Mouse (Mus musculus): ENCODE measurements around the gene Bhlha9. TPM values are rescaled to one million over a fixed set of nuclear protein-coding genes. Genes with fewer than 3 reads are reported as not detected.
"Not testable (repeated sequence)": the region's sequence is repeated elsewhere in the genome, so short reads cannot be mapped to it uniquely, and the experiment has no call there.

Bhlha9 gene
- polyA plus RNA-seq, 2 experiments from 2014 or later: not detected

DNA sequence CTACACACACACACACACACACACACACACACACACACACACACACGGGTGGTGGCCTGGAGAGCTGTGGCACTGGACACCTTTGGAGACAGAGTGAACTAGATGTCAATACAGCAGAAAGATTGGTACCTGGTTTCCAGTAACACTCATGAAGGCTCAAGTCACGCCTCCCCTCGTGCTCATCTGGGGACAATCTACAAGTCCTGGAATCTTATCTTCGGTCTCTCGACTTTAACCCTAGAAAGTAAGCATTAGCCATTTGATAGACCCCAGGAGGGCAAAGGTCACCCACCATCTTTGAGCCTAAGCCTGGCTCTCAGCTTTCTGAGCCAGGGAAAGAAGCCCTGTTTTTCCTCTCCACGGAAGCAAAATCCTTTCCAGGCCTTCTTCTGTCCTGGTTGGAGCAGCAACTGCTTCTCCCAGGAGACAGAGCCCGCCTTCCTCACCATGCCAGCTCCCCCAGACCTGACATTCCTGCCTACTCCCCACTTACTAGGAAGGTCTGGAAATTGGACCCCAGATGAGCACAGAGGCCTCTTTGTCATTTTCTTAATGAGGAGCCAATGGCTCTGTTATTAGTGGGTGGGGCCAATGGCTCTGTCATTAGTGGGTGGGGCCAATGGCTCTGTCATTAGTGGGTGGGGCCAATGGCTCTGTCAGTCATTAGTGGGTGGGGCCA is 10.3 kb upstream of the Bhlha9 start:
- no peak for ATAC-seq

DNA sequence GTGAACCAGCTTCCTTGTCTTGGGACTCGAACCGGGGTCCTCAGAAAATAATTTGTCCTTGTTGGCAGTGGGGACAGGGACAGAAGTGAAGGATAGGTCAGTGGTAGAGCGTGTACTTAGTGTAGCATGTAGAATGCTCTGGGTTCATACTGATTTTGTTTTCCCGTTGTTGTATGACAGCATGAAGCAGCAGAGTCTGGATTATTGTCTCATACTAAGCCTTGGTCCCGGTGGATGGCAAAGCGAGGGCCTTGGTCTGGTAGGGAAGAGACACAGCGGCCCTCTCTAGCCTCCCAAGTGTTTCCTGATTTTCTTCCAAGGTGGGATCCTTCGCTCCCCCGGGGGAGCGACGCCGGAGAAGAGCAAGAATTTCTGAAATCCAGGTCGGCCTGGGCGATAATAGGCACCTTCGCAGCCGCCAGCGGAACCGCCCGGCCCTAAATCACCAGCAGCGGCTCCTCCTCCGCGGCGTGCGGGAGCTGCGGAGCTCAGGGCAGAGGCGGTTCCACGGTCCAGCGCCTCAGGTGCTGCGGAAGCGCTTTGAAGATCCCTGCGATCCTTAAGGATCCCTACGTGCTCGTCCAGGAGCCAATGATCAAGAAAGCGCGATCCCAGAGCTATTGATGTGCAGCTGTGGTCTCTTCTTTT is 6.1 kb upstream of the Bhlha9 start:
- ATAC-seq: no peak

DNA sequence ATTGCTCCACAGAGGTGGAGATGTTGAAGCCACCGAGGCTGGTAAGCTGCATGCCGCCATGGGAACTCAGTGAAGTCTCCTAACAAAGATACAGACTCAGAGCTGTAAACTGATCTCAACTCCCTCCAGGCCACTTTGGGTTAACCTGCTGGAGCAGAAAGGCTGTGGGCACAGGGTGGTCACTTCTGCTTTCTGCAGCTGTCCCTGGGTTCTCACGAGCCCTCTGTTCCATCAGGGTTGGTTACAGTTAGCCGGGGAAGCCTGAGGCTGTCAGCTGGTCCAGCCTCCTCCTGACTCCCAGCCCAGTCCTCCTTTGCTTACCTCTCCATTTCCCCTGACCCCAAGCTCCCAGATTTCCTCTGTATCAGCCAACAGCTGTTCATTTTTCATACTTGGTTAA is 4.5 kb upstream of the Bhlha9 start:
- no peak for ATAC-seq

DNA sequence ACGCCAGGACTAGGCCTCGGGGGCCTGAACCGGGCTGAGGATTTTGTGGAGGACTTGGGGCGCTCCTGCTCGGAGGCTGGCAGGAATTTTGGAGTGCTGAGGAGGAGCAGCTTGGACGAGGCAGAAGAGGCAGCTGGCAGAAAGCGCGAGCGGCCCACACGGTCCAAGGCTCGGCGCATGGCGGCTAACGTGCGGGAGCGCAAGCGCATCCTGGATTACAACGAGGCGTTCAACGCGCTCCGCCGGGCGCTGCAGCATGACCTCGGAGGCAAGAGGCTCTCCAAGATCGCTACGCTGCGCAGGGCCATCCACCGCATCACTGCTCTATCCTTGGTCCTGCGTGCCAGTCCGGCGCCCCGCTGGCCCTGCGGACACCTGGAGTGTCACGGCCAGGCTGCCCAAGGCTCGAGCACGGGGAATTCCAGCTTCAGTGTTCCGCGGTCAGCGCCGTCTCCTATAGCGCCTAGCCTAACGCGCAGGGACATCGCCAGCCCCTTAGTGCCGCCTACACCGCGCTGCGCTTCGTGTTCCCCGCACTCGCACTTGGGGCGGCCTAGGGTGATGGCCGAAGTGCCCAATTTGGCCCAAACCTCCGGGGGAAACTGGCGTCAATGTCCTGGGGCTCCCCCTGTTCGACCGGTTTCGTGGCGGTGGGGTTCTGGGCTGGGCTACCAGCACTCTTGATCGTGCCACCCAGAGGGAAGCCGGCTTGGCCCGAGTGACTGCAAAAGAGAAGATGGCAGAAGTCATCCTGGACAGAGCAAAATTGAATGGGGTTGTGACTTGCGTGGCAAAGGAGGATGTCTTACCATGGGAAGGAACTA is 503 bp downstream of the Bhlha9 start:
- no peak for ATAC-seq

DNA sequence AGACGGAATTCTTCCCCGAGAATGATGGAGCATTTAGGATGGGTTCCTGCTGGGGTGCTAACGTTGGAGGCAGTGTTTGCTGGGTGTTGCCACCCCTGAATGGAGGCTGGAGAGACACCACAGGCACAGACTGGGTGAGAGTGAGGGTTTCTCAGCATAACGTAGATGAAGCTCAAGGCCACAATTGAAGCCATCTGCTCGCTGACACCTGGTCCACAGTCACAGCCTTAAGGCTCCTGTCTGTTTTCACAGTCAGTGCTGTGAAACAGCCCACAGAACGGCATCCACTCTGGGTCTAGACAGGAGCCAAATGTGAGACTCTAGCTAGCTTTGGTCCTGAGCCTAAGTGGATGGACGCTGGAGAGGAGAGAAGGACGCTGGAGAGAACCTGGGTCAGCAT is 1.9 kb downstream of the Bhlha9 start:
- ATAC-seq: no peak

DNA sequence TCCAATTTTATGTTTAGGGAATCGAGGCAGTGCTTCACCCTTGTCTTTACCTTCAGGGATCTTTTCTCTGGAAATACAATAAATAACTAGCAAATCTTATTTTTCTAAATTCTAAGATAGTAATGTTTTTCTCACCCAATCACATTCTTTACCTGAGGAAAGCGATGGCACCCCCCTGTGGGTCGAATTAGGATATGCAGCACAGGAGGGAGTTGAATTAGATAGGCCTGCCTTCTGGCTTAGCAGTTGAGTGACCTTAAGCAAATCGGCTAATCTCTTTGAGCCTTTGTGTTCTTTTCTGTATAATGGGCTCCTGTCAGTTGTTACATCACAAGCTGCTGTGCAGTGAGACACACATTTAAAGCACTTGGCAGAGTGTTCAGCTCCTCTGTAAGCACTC is 2.4 kb downstream of the Bhlha9 start:
- no peak for ATAC-seq

DNA sequence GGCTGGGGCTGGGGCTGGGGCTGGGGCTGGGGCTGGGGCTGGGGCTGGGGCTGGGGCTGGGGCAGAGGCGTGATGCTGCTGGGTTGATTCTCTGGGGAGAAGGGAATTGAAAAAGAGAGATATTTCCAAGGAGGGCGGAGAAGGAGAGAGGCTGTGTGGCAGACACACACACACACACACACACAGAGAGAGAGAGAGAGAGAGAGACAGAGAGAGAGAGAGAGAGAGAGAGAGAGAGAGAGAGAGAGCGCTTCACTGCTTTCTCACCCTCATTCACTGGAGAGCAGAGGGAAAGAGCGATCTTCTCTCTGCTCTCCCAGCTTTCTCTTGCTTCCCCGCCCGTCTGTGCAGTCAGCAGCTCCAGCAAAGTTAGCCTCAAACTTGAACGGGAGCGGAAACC is 7.2 kb downstream of the Bhlha9 start, which contains the start of gene Trarg1:
Trarg1 (plus strand) TSS at position 301 of the 400 bp plus-strand sequence.
- not testable (repeated sequence) for ATAC-seq

DNA sequence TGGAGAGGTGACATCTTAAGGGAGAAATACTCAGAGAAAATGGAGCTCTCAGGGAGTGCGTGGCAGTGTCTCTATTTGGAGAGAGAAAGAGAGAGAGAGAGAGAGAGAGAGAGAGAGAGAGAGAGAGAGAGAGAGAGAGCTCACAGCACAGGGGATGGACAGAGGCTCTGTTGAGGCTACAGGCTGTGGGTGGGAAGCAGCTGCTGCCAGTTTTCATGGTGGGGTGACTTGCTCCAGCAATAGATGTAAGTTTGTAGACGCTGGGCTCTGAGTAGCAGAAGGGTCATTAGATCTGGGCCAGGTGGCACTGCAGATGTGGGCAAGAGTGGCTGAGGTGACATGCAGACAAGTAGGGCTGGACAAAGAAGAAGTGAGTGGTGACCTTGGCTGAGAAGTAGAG is 13.3 kb downstream of the Bhlha9 start:
- no peak for ATAC-seq

DNA sequence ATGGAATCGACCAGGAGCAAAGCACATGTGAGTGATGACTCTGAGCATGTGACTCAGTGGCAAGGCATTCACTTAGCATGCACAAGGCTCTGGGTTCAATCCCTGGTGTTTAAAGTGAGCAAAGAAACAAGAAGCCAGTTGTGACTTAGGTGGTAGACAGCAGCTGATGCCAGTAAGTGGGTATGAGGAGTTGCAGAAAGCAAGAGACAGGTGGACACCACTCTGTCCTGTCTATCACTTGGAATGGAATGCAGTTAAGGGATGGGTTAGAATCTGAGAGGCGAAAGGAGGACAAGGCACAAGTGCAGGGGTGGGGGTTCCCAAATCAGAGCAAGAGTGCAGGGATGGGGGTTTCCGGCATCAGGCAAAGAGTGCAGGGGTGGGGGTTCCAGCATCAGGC is 19.8 kb downstream of the Bhlha9 start:
- ATAC-seq: no peak

DNA sequence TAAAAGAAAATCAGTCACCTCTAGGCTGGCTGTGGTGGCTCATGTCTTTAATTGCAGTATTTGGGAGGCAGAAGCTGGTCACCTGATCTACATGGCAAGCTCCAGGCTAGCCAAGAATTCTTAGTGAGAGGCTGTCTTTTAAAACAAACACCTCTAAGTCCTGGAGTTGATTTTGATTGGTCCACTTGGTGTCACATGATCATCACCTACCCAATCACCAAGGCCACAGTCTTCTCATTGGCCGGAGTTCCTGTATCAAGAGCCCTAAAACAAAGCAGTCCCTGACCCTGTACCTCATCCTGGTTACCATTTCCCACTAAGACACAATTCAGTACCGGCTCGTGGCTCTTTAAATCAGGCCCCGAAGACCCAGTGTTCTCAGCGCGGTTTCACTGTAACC is 23.5 kb downstream of the Bhlha9 start:
- ATAC-seq: no peak

DNA sequence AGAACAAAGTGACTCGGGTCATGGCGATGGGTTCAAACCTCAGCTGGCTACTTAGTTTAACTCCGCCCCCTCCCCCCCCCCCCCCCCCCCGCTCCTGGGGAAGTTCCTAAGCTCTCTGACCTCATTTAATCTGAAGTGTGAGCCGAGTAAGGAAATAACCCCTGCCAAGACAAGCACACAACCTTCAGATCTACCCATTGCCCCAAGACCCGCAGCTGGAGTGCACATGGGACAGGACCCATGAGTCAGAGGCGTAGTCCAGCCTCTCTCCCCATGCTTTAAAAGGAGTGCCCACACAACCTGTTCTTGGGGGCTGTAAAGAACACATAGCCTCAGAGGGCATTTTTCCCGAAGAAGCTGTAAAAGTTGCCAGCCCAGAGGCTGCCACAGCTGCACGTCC is 27.4 kb downstream of the Bhlha9 start:
- no peak for ATAC-seq

DNA sequence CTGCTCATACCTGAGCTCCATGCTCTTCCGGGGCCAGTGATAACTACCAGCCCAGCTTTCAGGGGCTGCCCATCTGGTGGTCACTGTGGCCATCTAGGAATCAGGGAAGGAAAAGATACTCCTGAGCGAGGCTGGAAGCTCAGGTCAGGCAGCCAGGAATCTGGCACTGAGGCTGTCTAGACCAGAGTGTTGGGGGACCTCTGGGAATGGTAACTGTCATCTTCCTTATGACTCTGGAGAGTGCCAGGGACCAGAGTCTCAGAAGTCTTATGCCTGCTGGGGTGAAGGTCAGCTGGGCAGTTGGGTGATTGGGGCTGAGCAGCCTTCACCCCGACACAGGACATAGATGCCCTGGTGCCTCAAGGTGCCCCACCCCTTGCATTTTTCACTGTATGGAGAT is 35.4 kb downstream of the Bhlha9 start:
- no peak for ATAC-seq

DNA sequence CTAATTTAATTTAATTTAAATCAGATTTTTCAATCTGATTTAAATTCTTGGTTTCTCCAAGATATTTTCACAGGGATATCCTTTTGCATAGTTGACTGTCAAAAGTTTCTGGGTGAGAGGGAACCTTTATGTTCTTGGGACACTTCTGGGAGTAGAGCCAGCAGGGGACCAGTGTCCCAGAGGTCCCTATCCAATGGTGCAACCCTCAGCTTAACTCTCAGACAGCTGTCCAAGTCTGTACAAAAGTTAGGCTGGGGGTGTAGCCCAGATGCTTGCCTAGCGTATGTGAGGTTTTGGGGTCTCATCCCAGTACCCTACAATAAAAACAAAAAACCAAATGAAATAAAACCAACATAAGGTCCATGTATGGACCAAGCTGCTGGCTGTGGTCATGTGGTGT is 35.8 kb downstream of the Bhlha9 start:
- ATAC-seq: no peak

DNA sequence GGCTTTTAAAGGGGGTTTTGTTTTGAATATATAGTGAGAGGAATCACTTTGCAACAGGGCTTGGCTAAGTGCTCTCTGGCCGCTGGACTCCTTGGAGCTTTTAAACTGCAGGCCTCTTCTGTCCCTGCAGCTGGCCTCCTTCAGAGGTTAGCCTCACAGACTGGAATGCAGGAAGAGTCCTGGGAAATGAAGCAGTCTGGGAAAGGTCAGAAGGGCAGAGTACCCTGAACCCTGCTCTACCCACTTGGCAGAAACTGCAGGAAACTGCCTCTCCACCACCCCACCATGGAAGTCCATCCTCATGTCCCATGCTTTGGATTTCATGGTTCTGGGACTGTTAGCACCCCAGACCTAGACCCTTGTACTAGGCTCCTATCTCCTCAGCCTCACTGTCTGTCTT is 36.6 kb downstream of the Bhlha9 start:
- ATAC-seq: no peak

DNA sequence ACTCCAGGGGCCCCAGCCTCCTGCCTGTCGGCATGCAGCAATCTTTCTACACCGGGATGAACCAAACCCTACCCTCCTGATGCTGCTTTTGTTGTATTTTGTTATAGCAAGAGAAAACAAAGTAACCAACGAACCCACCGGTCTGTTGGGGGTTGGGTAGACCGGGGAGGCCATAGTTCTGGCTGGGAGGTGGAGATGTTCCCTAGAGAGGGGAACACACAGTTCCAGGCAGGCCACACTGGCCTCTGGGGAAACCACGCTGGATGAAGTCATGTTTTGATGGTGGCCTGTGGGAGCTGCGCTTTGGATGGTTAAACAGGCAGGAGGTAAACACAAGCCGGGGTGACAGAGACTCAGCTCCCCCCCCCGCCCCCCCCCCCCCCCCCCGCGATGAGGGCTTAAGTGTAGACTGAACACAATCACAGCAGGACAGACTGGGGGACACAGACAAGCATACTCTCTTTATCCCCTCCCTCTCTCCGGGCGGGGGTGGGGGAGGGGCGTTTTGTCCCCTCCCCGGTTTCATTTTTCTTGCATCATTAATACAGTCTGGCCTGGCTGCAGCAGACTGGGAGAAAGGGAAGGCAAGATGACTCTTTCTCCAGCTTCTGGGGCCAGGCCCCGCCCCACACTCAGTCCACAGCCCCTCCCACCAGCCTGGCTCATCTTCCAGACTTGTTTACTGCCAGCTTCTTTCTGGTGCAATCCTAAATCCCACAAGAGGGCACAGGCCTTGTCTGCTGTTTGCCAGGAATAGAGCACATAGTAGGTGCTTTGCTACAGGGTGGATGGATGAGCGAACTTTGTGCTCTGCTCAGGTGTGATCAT is 37.6 kb downstream of the Bhlha9 start:
- no peak for ATAC-seq

DNA sequence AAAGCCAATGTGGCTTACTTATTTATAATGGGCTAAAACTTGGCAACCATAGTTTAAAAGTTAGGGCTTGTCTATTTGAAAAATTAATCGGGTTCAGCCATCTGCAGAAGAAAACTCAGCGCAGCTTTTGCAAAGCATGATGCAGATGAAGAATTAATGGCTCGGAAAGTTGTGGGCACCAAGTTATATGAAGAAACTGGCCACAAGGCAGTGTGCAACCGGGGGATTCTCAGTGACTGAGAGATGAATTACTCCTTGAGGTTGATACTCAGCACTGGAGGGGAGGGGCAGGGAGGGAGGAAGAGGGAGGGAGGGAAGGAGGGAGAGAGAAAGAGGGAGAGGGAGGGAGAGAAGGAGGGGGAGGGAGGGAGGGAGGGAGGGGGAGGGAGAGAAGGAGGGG is 44.7 kb downstream of the Bhlha9 start:
- no peak for ATAC-seq

Other genes with a start within 250 kb of the Bhlha9 start
- 10 to 100 TPM; 14.4 to 14.8 TPM for gene Abr, start 50.2 kb upstream of the Bhlha9 start, polyA plus RNA-seq (2017; shearing (Covaris generic))
- gene Trarg1, start 7.3 kb downstream of the Bhlha9 start, polyA plus RNA-seq (2017; shearing (Covaris generic)): under 1 TPM in 1 of 2 experiments, not detected in 1; 0.56 TPM
- gene Gosr1, start 91.1 kb downstream of the Bhlha9 start, polyA plus RNA-seq (2017; shearing (Covaris generic)): 10 to 100 TPM; 37.2 to 40.2 TPM
- 1 to 10 TPM; 4.8 to 6.1 TPM for gene Cpd, start 174.5 kb downstream of the Bhlha9 start, polyA plus RNA-seq (2017; shearing (Covaris generic))
- gene Tmigd1, start 229.7 kb downstream of the Bhlha9 start, polyA plus RNA-seq (2017; shearing (Covaris generic)): 1 to 10 TPM; 1.8 to 2.5 TPM

All from activated CD4-positive, CD25-positive, alpha-beta regulatory T cell, adult 4 months (primary cell).